Mouse (Mus musculus) heart, postnatal 0 days (tissue): ENCODE results near the gene Mipep.

Experiments used
- CTCF ChIP-seq: IDR thresholded peaks from 2 replicates; pipeline ENCODE4 v1.5.1; 2016; ENCODE audit warnings: antibody characterized with exemption, control low read depth, low read depth
- EP300 ChIP-seq: IDR thresholded peaks from 2 replicates; pipeline ENCODE4 v1.6.1; 2016; ENCODE audit warnings: antibody characterized with exemption, low read depth

DNA sequence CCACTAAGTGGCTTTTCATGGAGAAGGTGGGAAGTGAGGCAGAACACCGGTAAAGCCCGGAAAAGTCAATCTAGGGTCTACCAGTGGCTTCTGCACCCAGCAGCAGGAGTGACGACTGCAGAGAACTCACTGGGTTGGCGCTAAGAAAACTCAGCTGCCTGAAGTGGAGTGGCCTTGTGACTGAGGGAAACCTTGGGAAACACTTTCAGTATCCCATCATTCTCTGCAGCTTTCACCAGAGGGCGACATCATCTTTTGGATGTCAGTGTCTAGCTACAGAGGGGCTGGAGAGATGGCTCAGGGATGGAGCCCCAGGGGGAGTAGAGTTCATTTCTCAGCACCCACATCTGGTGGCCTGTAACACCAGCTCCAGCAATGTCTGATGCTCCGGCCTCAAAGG, 15.0 kb upstream of the Mipep start:
- TF ChIP-seq CTCF (peak; percentile 35; the same call in 1 of the 2 replicates), EP300 (no peak)
